Mouse (Mus musculus) ES-Bruce4 (cell line): ENCODE measurements around the gene Nod2.

Source experiments
- CTCF ChIP-seq: IDR thresholded peaks from one replicate; pipeline ENCODE4 v1.8.1; 2011; ENCODE audit warnings: low read depth, low read length
- EP300 ChIP-seq: IDR thresholded peaks from 2 replicates; pipeline ENCODE4 v1.6.1; 2011; ENCODE audit warnings: low read depth, low read length; ENCODE audit not compliant: insufficient read depth
- POLR2A ChIP-seq: IDR thresholded peaks from one replicate; pipeline ENCODE4 v1.8.1; 2011; ENCODE audit warnings: low read length; ENCODE audit not compliant: insufficient read depth

DNA sequence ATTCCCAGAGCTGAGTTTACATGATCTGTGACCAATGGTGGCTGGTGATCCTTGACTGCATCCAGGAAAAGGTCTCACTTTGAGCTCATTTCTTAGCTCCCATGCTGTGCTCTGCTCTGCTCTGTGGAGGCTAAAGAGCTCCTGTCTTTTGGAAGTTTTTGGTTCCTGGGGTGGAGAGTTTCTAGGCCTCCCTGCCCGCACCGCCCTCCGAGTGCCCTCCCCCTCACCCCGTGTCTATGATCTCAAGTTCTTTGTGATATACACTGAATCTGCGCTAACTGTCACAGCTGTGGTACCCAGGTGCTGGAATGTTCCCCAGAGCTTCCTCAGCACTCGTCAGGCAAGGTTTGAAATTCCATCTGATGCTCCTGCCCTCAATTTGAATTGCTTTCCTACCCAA lies 23.7 kb downstream of the Nod2 start:
- TF ChIP-seq CTCF: no peak
- TF ChIP-seq POLR2A: no peak
- no peak for TF ChIP-seq EP300
